Mouse (Mus musculus): Measurements from ENCODE around the gene CK137956.

GRCm38 (mm10) chr4:127989347-127989995 lies 18.7 kb upstream of the CK137956 start:
- no peak for TF ChIP-seq CTCF (conservative IDR thresholded peaks at IDR 0.05; ENCODE audit: insufficient read depth, insufficient read length, low read depth, low read length)
- no peak for TF ChIP-seq POLR2A (IDR thresholded peaks at IDR 0.05; ENCODE audit: low read depth, low read length)
